Comparison of ENCODE assay signal across 24 mouse cellular contexts in genomic region chr17:14273386-14273785, GRCm38 (mm10). TPM values are rescaled to one million over a fixed set of nuclear protein-coding genes. Genes with fewer than 3 reads are reported as not detected.
DNase-seq lines count a peak whose midpoint lies in the region; ATAC-seq and TF ChIP-seq lines count a peak whose summit lies in the region.
"Had no signal": no experiment of that assay in that cellular context is flagged by ENCODE, and none has a peak within 500 bp of the region (broad histone marks: within the 10 kb centered on the region; RNA-seq: fewer than 3 reads in every experiment).

No protein-coding gene starts in this region.

- H3K27ac ChIP-seq in intestine, embryonic 14.5 days (ENCODE audit: low read depth), result no peak overlapping the region
- H3K27ac ChIP-seq in lung, postnatal 0 days (ENCODE audit: low read length), result no peak overlapping the region
- H3K27ac ChIP-seq in stomach, embryonic 15.5 days, result no peak overlapping the region
- no peak overlapping the region for H3K27ac ChIP-seq in embryonic facial prominence, embryonic 10.5 days (replicated peaks)
- no peak overlapping the region for H3K27ac ChIP-seq in heart, embryonic 10.5 days
- no peak overlapping the region for H3K27ac ChIP-seq in liver, embryonic 12.5 days
- H3K27ac ChIP-seq: hindbrain, embryonic 12.5 days; left cerebral cortex, adult 2 months; liver, embryonic 14.5 days; midbrain, embryonic 10.5 days; neural tube, embryonic 13.5 days had no signal

- H3K4me3 ChIP-seq in intestine, embryonic 14.5 days (ENCODE audit: low read depth, low read length), result no peak overlapping the region
- H3K4me3 ChIP-seq in lung, postnatal 0 days (ENCODE audit: low read depth, low read length), result no peak overlapping the region
- no peak overlapping the region for H3K4me3 ChIP-seq in stomach, embryonic 15.5 days (replicated peaks)
- H3K4me3 ChIP-seq in embryonic facial prominence, embryonic 10.5 days, result no peak overlapping the region
- no peak overlapping the region for H3K4me3 ChIP-seq in heart, embryonic 10.5 days
- H3K4me3 ChIP-seq in liver, embryonic 12.5 days, result no peak overlapping the region
- H3K4me3 ChIP-seq: hindbrain, embryonic 12.5 days; left cerebral cortex, adult 2 months; midbrain, embryonic 10.5 days; myocyte; neural tube, embryonic 13.5 days had no signal

- WGBS in intestine, embryonic 14.5 days, result 63% methylated on average over 6 of the region's 6 CpGs
- 28% methylated on average over 6 of the region's 6 CpGs for WGBS in large intestine, adult 2 months
- WGBS in lung, postnatal 0 days, result 37% methylated on average over 6 of the region's 6 CpGs
- WGBS in stomach, embryonic 15.5 days, result 61% methylated on average over 6 of the region's 6 CpGs
- WGBS in embryonic facial prominence, embryonic 10.5 days, result 82% methylated on average over 6 of the region's 6 CpGs
- 77% methylated on average over 6 of the region's 6 CpGs for WGBS in heart, embryonic 10.5 days
- WGBS in liver, embryonic 12.5 days (ENCODE audit: insufficient replicate concordance), result 57% methylated on average over 6 of the region's 6 CpGs

- H3K27me3 ChIP-seq in intestine, embryonic 14.5 days (replicated peaks; ENCODE audit: control insufficient read depth, insufficient read depth, low read length), result 0 out of 2 replicates have a peak, but pooled peaks cover 7% of the 10 kb centered on the region
- H3K27me3 ChIP-seq in lung, postnatal 0 days (replicated peaks; ENCODE audit: insufficient read depth, low read length), result peaks cover 8% of the 10 kb centered on the region; the same call in 1 of the 2 replicates
- 0 out of 2 replicates have a peak, but pooled peaks cover 5% of the 10 kb centered on the region for H3K27me3 ChIP-seq in stomach, embryonic 15.5 days (replicated peaks)
- H3K27me3 ChIP-seq in embryonic facial prominence, embryonic 10.5 days (replicated peaks; ENCODE audit: low read depth, poor library complexity, severe bottlenecking), result peaks cover 37% of the 10 kb centered on the region
- H3K27me3 ChIP-seq in heart, embryonic 10.5 days (ENCODE audit: insufficient read depth, poor library complexity, severe bottlenecking), result peaks cover 91% of the 10 kb centered on the region
- H3K27me3 ChIP-seq in liver, embryonic 12.5 days (replicated peaks), result peaks cover 30% of the 10 kb centered on the region

- TF ChIP-seq CTCF in lung, postnatal 0 days (IDR thresholded peaks at IDR 0.05), result no peak

- no peak for DNase-seq in intestine, embryonic 14.5 days (ENCODE audit: low spot score)
- peak; percentile 64 for DNase-seq in large intestine, adult 2 months (ENCODE audit: low read depth, low spot score)
- DNase-seq in lung, postnatal 0 days (ENCODE audit: low spot score), result peak; percentile 94
- no peak for DNase-seq in embryonic facial prominence, embryonic 10.5 days (ENCODE audit: low spot score)
- no peak for DNase-seq in heart, embryonic 10.5 days (ENCODE audit: low spot score)
- DNase-seq: adrenal gland, postnatal 25 days; cerebellum, adult 8-10 months; forebrain, postnatal 0 days; gastrocnemius, postnatal 25 days; heart, adult 18-20 months; kidney, postnatal 36 days; retina, postnatal 1 day; thymus, postnatal 14 days had no signal

- no peaks in the 10 kb centered on the region for H3K4me1 ChIP-seq in intestine, embryonic 14.5 days (replicated peaks; ENCODE audit: control insufficient read depth, insufficient read depth, low read length)
- H3K4me1 ChIP-seq in lung, postnatal 0 days (ENCODE audit: insufficient read depth, low read depth, low read length), result no peaks in the 10 kb centered on the region
- H3K4me1 ChIP-seq in stomach, embryonic 15.5 days, result no peaks in the 10 kb centered on the region
- peaks cover 4% of the 10 kb centered on the region for H3K4me1 ChIP-seq in embryonic facial prominence, embryonic 10.5 days
- no peaks in the 10 kb centered on the region for H3K4me1 ChIP-seq in heart, embryonic 10.5 days
- H3K4me1 ChIP-seq in liver, embryonic 12.5 days, result no peaks in the 10 kb centered on the region
- H3K4me1 ChIP-seq: hindbrain, embryonic 12.5 days; midbrain, embryonic 10.5 days; neural tube, embryonic 13.5 days had no signal

- no peaks in the 10 kb centered on the region for H3K9me3 ChIP-seq in intestine, embryonic 14.5 days (ENCODE audit: control insufficient read depth, low read length)
- H3K9me3 ChIP-seq in lung, postnatal 0 days (ENCODE audit: low read length), result no peaks in the 10 kb centered on the region
- no peaks in the 10 kb centered on the region for H3K9me3 ChIP-seq in stomach, embryonic 15.5 days
- H3K9me3 ChIP-seq in embryonic facial prominence, embryonic 10.5 days, result no peaks in the 10 kb centered on the region
- no peaks in the 10 kb centered on the region for H3K9me3 ChIP-seq in heart, embryonic 10.5 days
- no peaks in the 10 kb centered on the region for H3K9me3 ChIP-seq in liver, embryonic 12.5 days (replicated peaks)
- H3K9me3 ChIP-seq: hindbrain, embryonic 12.5 days; midbrain, embryonic 10.5 days; neural tube, embryonic 13.5 days had no signal

- 0 out of 2 replicates have a peak, but pooled peaks have one; percentile 66 for ATAC-seq in intestine, embryonic 14.5 days (replicated peaks; ENCODE audit: low FRiP score, low TSS enrichment, low read depth)
- ATAC-seq in lung, postnatal 0 days, result peak; percentile 91
- ATAC-seq in stomach, embryonic 15.5 days (ENCODE audit: insufficient read depth, low FRiP score, low read depth), result peak; percentile 81
- no peak for ATAC-seq in liver, embryonic 12.5 days
- ATAC-seq: CD4-positive, CD25-positive, alpha-beta regulatory T cell, adult 4 months; forebrain, postnatal 0 days; inflammation-experienced regulatory T-cells, adult 6 months; midbrain, embryonic 16.5 days had no signal

- H3K4me2 ChIP-seq in intestine, embryonic 14.5 days (ENCODE audit: low read length), result no peak overlapping the region
- H3K4me2 ChIP-seq in lung, postnatal 0 days (replicated peaks; ENCODE audit: low read depth, low read length), result no peak overlapping the region
- H3K4me2 ChIP-seq in stomach, embryonic 15.5 days, result no peak overlapping the region
- H3K4me2 ChIP-seq in liver, embryonic 12.5 days, result no peak overlapping the region
- H3K4me2 ChIP-seq: hindbrain, embryonic 12.5 days; neural tube, embryonic 13.5 days had no signal

- TF ChIP-seq EP300 in lung, postnatal 0 days (IDR thresholded peaks at IDR 0.05), result peak; percentile 95

- H3K36me3 ChIP-seq in intestine, embryonic 14.5 days (ENCODE audit: control insufficient read depth, insufficient read depth, low read length), result no peaks in the 10 kb centered on the region
- no peaks in the 10 kb centered on the region for H3K36me3 ChIP-seq in lung, postnatal 0 days (ENCODE audit: insufficient read depth, low read length)
- H3K36me3 ChIP-seq in stomach, embryonic 15.5 days, result no peaks in the 10 kb centered on the region
- no peaks in the 10 kb centered on the region for H3K36me3 ChIP-seq in embryonic facial prominence, embryonic 10.5 days (replicated peaks)
- H3K36me3 ChIP-seq in heart, embryonic 10.5 days, result no peaks in the 10 kb centered on the region
- no peaks in the 10 kb centered on the region for H3K36me3 ChIP-seq in liver, embryonic 12.5 days
- H3K36me3 ChIP-seq: hindbrain, embryonic 12.5 days; midbrain, embryonic 10.5 days; neural tube, embryonic 13.5 days had no signal

- no peak overlapping the region for H3K9ac ChIP-seq in intestine, embryonic 14.5 days (ENCODE audit: low read length)
- H3K9ac ChIP-seq in lung, postnatal 0 days (replicated peaks; ENCODE audit: low read depth), result no peak overlapping the region
- H3K9ac ChIP-seq in stomach, embryonic 15.5 days, result no peak overlapping the region
- no peak overlapping the region for H3K9ac ChIP-seq in liver, embryonic 12.5 days
- H3K9ac ChIP-seq: forebrain, postnatal 0 days; hindbrain, embryonic 12.5 days; liver, embryonic 14.5 days; neural tube, embryonic 13.5 days had no signal

RNA-seq across cellular contexts. Expression of gene Smoc2, which starts 5.9 kb away (rescaled TPM):
- polyA plus RNA-seq in intestine, embryonic 14.5 days (2014; fragmentation: Nextera tagmentation; extraction: Ambion mirVana), result 184 and 222 TPM in 2 replicates
- 55.8 and 59.7 TPM in 2 replicates for polyA plus RNA-seq in large intestine, adult 2 months (2012; rRNA removed)
- polyA plus RNA-seq in lung, postnatal 0 days (2015; fragmentation: Nextera tagmentation; extraction: Ambion mirVana), result 31.8 and 32.2 TPM in 2 replicates
- 121 TPM in 2 replicates for polyA plus RNA-seq in stomach, embryonic 15.5 days (2015; fragmentation: Nextera tagmentation; extraction: Ambion mirVana)
- 12.0 and 18.1 TPM in 2 replicates for polyA plus RNA-seq in embryonic facial prominence, embryonic 10.5 days (2016; fragmentation: Nextera tagmentation; extraction: Ambion mirVana)
- 9.6 and 31.5 TPM in 2 replicates for polyA plus RNA-seq in heart, embryonic 10.5 days (2016; fragmentation: Nextera tagmentation; extraction: Ambion mirVana)
- 5.9 and 6.9 TPM in 2 replicates for polyA plus RNA-seq in liver, embryonic 12.5 days (2016; fragmentation: Nextera tagmentation; extraction: Ambion mirVana)
- polyA plus RNA-seq: CD4-positive, CD25-positive, alpha-beta regulatory T cell, adult 4 months had no signal

Comparison
In these comparisons a context has a peak if more than half of its experiments do, and no peak if none do; other contexts are left out.
1. DNase-seq: peak in large intestine, adult 2 months (single experiment) and lung, postnatal 0 days (single experiment); none in intestine, embryonic 14.5 days (single experiment), embryonic facial prominence, embryonic 10.5 days (single experiment) and heart, embryonic 10.5 days (single experiment).